Mouse (Mus musculus) heart, adult 9 months (tissue): ENCODE measurements around the gene Zfp976.
A peak's percentile ranks its signal among the peaks of the same experiment; 100 is the strongest.
"Not testable (repeated sequence)": the region's sequence is repeated elsewhere in the genome, so short reads cannot be mapped to it uniquely, and the experiment has no call there.

Source experiments
- DNase-seq, 2 experiments: peaks; one replicate each; pipeline ENCODE4 v3.0.0; 2022; ENCODE audit warnings: low spot score in 2 of 2

Zfp976 gene

DNA sequence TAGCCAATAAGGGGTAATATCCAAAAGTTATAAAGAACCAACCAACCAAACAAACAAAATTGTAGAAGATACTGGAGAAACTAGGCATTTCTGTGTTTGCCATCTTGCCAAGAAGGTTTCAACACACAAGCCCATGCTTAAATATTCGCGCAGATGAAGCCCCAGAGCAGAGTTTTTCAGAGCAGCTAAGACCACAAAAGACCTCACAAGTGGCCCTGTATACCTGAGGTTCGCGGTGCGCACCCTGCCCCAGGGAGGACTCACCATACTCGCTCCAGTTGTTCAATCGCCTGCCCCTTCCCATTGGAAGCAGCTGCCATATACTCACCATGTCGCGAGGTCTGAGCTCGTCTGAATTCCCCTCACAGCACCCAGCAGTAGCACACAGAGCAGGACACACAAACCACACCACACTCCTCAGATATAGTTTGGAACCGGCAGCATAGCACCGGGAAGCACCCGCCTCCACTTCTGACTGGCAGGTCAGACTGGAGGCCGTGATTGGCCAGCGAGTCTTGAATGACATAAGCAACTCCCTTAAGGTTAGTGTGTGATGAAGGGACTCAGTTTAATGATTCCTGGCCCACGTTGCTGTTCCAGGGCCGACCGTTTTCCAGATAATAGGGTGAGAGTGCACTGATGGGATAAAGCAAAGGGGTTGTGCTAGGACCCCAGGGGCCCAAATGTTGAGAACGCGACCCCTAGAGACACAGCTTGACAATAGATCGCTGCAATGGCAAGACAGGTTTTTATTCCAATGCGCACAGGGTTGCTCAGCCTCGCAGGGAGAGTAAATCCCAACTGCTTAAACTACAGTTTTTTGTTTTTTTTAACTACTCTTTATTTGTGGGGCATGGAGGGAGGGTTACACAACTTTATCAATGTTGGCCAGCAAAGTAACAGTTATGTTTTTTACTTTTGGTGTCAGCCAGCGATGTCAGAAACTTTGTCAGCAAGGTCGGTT is at the start of gene Zfp976:
Gene Zfp976, minus strand, starts transcription at position 437 of the 964 bp plus-strand sequence.
- peak; percentile 72 to 77 for DNase-seq

DNA sequence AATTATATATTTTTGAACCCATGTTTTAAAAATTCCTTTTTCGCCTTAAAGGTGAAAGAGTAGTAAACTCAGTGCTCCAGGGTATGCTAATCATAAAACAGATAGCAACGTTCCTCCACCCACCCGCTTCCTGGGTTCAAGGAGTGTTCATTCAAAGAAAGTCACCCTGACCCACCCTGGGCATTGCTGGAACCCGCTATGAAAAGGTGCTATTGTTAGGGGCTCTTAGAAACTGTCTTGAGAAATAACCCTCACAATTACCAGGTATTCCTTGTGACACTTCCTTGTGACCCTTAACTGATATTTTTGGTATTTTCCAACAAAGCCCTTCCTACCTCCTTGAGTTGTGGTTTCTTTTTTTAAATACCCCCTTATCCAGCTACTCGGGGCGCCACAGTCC is 37.7 kb upstream of the Zfp976 start:
- DNase-seq: not testable (repeated sequence)

GRCm38 (mm10) chr7:42679646-42680045 is 37.3 kb upstream of the Zfp976 start:
- not testable (repeated sequence) for DNase-seq

DNA sequence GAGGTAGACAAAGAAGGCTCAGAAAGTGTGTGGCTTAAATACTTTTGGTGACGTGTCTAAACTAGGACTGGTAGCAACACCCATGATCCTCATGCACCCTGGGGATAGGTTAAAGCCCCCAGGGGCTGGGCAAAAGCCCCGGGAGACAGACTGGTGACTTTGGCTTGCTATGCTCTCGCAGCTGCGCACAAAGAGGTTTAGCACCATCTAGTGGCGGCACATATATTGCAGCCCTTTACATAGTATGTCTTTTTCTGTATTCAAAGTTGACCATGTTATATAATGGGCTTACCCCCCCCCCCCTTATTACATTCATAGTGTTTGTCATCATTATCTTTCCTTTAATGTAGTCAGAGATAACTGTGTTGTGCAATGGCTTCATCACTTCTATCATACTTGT is 17.8 kb upstream of the Zfp976 start:
- not testable (repeated sequence) for DNase-seq

GRCm38 (mm10) chr7:42655211-42655610 is 12.8 kb upstream of the Zfp976 start:
- DNase-seq: not testable (repeated sequence)

- DNase-seq: peak in 1 of 2 experiments; percentile 1
These were observed 782 bp upstream of the Zfp976 start for GRCm38 (mm10) chr7:42643120-42643620.

DNA sequence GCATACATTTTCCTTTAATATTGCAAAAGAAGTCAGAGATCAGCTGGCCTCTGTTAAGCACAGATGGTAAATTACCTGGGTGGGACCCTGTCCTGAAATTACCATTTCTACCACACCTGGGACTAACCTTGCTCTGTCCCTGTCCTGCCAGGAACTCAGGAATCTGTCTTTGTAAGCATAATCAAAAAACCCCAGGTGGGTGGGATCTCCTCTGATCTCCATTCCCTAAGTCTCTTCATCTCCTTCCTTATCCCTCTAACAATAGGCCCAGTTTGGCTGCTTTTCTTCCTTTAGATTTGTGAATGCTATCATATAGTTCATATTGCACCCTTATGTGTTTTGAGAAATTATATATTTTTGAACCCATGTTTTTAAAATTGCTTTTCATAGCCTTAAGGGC is 11.4 kb downstream of the Zfp976 start:
- not testable (repeated sequence) for DNase-seq

DNA sequence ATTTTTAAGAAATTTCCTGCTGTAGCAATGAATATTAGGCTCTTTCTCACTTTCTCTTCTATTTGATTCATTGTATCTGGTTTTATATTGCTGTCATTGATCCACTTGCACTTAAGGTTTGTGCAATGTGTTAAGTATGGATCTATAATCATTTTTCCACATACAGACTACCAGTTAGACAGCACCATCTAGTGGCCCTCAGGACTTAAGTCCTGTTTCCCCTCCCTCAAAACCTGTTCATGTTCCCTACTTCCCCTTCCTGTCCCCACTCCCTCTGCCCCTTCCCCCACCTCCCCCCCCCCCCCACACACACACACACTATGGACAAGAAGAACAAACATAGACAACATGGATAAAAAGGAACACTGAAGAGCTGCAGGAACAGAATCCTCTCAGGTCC is 46.7 kb downstream of the Zfp976 start:
- not testable (repeated sequence) for DNase-seq

DNA sequence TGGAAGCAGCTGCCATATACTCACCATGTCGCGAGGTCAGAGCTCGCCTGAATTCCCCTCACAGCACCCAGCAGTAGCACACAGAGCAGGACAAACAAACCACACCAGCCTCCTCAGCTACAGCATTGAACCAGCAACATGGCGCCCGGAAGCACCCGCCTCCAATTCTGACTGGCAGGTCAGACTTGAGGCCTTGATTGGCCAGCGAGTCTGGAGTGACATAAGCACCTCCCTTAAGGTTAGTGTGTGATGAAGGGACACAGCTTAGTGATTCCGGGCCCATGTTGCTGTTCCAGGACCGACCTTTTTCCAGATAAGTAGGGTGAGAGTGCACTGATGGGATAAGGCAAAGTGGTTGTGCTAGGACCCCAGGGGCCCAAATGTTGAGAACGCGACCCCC is 50.0 kb downstream of the Zfp976 start, which contains the start of gene Zfp977:
Gene Zfp977, minus strand, starts transcription at position 135 of the 400 bp plus-strand sequence.
- DNase-seq: not testable (repeated sequence)

- not testable (repeated sequence) for DNase-seq
These were observed 51.1 kb downstream of the Zfp976 start for GRCm38 (mm10) chr7:42591311-42591710.

GRCm38 (mm10) chr7:42578488-42578887 is 63.9 kb downstream of the Zfp976 start, which contains the start of gene Gm21028:
Gene Gm21028 (minus strand): TSS chr7:42578588.
- no peak for DNase-seq
